ENCODE assay signal across 13 mouse cellular contexts in genomic region chr9:67877081-67877718, GRCm38 (mm10). TPM values are rescaled to one million over a fixed set of nuclear protein-coding genes. Genes with fewer than 3 reads are reported as not detected.
A peak's percentile ranks its signal among the peaks of the same experiment; 100 is the strongest.
DNase-seq lines count a peak whose midpoint lies in the region; ATAC-seq and TF ChIP-seq lines count a peak whose summit lies in the region.
"Had no signal": no experiment of that assay in that cellular context is flagged by ENCODE, and none has a peak within 500 bp of the region (broad histone marks: within the 10 kb centered on the region; RNA-seq: fewer than 3 reads in every experiment).

No protein-coding gene starts in this region.

- no peak overlapping the region for H3K4me3 ChIP-seq in limb, embryonic 14.5 days (replicated peaks; ENCODE audit: low read length)
- no peak overlapping the region for H3K4me3 ChIP-seq in hindbrain, embryonic 11.5 days (ENCODE audit: low read depth, low read length)
- H3K4me3 ChIP-seq: heart, embryonic 15.5 days had no signal

- no peak overlapping the region for H3K27ac ChIP-seq in limb, embryonic 14.5 days (replicated peaks; ENCODE audit: low read depth, low read length)
- H3K27ac ChIP-seq in hindbrain, embryonic 11.5 days (ENCODE audit: low read depth, low read length): no peak overlapping the region
- H3K27ac ChIP-seq: heart, embryonic 15.5 days had no signal

- H3K36me3 ChIP-seq in limb, embryonic 14.5 days (ENCODE audit: control insufficient read depth, insufficient read depth, low read length): peaks cover 4% of the 10 kb centered on the region; the same call in 1 of the 2 replicates
- H3K36me3 ChIP-seq in hindbrain, embryonic 11.5 days (ENCODE audit: control insufficient read depth, insufficient read depth, low read length): no peaks in the 10 kb centered on the region
- H3K36me3 ChIP-seq: heart, embryonic 15.5 days had no signal

- 0 out of 2 replicates have a peak, but pooled peaks cover 4% of the 10 kb centered on the region for H3K4me1 ChIP-seq in limb, embryonic 14.5 days (ENCODE audit: control insufficient read depth, insufficient read depth, low read length)
- H3K4me1 ChIP-seq in hindbrain, embryonic 11.5 days (replicated peaks; ENCODE audit: control insufficient read depth, insufficient read depth, low read length): no peaks in the 10 kb centered on the region
- H3K4me1 ChIP-seq: heart, embryonic 15.5 days had no signal

- H3K9ac ChIP-seq in limb, embryonic 14.5 days (ENCODE audit: low read depth, low read length, severe bottlenecking): no peak overlapping the region
- H3K9ac ChIP-seq in hindbrain, embryonic 11.5 days (ENCODE audit: low read depth, low read length): no peak overlapping the region
- H3K9ac ChIP-seq: forebrain, postnatal 0 days; heart, embryonic 15.5 days had no signal

- 33% methylated on average over 14 of the region's 14 CpGs for WGBS in limb, embryonic 14.5 days
- WGBS in hindbrain, embryonic 11.5 days: 83% methylated on average over 14 of the region's 14 CpGs

- peak; percentile 30 to 38 for DNase-seq in urinary bladder, adult 18-20 months (ENCODE audit: low spot score in 2 of 2)
- DNase-seq in urinary bladder, postnatal 10 days (ENCODE audit: low spot score): no peak
- peak; percentile 42 for DNase-seq in c-Kit-negative CD71-positive TER-119-positive erythroid progenitor cells, embryonic 14.5 days (ENCODE audit: low read depth, low spot score)
- DNase-seq in limb, embryonic 14.5 days (ENCODE audit: low spot score): no peak
- peak; percentile 33 to 48 for DNase-seq in urinary bladder, postnatal 36 days (ENCODE audit: low spot score in 2 of 2)
- no peak for DNase-seq in hindbrain, embryonic 11.5 days (ENCODE audit: low spot score)
- DNase-seq in cerebellum, postnatal 36 days: no peak
- DNase-seq in kidney, postnatal 25 days: no peak
- DNase-seq: cerebellum, postnatal 10 days; forebrain, postnatal 0 days had no signal

- H3K27me3 ChIP-seq in limb, embryonic 14.5 days (ENCODE audit: control insufficient read depth, insufficient read depth, low read length): no peaks in the 10 kb centered on the region
- no peaks in the 10 kb centered on the region for H3K27me3 ChIP-seq in hindbrain, embryonic 11.5 days (ENCODE audit: control insufficient read depth, insufficient read depth, low read length)
- H3K27me3 ChIP-seq: heart, embryonic 15.5 days had no signal

- no peak for TF ChIP-seq POLR2A in limb, embryonic 14.5 days (IDR thresholded peaks at IDR 0.05; ENCODE audit: borderline replicate concordance, extremely low read depth, insufficient read depth, insufficient read length)

- no peaks in the 10 kb centered on the region for H3K9me3 ChIP-seq in limb, embryonic 14.5 days (ENCODE audit: control insufficient read depth, low read length)
- no peaks in the 10 kb centered on the region for H3K9me3 ChIP-seq in hindbrain, embryonic 11.5 days (ENCODE audit: control insufficient read depth, low read length)
- H3K9me3 ChIP-seq: heart, embryonic 15.5 days had no signal

- no peak for ATAC-seq in limb, embryonic 14.5 days (ENCODE audit: low FRiP score, low read depth)
- no peak for ATAC-seq in hindbrain, embryonic 11.5 days (ENCODE audit: low FRiP score)
- ATAC-seq: forebrain, postnatal 0 days; intestine, embryonic 16.5 days had no signal

- 0 out of 2 replicates have a peak overlapping the region, but pooled peaks have one; percentile 8 for H3K4me2 ChIP-seq in limb, embryonic 14.5 days (replicated peaks; ENCODE audit: low read depth, low read length, severe bottlenecking)
- no peak overlapping the region for H3K4me2 ChIP-seq in hindbrain, embryonic 11.5 days (replicated peaks; ENCODE audit: low read depth, low read length)
- H3K4me2 ChIP-seq: heart, embryonic 15.5 days; midbrain, embryonic 11.5 days had no signal

RNA-seq across cellular contexts. Expression of gene Vps13c, which starts 37.0 kb away (rescaled TPM):
- 6.2 and 7.4 TPM in 2 replicates for polyA plus RNA-seq in limb, embryonic 14.5 days (2012; rRNA removed)
- polyA plus RNA-seq in limb, embryonic 14.5 days (2014; fragmentation: Nextera tagmentation; extraction: Ambion mirVana): 3.8 and 4.0 TPM in 2 replicates
- polyA plus RNA-seq in hindbrain, embryonic 11.5 days (2014; fragmentation: Nextera tagmentation; extraction: Ambion mirVana): 8.8 and 14.7 TPM in 2 replicates

RNA-seq across cellular contexts. Expression of gene C2cd4a, which starts 45.1 kb away (rescaled TPM):
- 1.3 and 2.9 TPM in 2 replicates for polyA plus RNA-seq in limb, embryonic 14.5 days (2012; rRNA removed)
- polyA plus RNA-seq in limb, embryonic 14.5 days (2014; fragmentation: Nextera tagmentation; extraction: Ambion mirVana): 0.80 and 1.0 TPM in 2 replicates
- not detected in 2 replicates for polyA plus RNA-seq in hindbrain, embryonic 11.5 days (2014; fragmentation: Nextera tagmentation; extraction: Ambion mirVana)
- polyA plus RNA-seq: midbrain, embryonic 11.5 days had no signal

Comparison
In these comparisons a context has a peak if more than half of its experiments do, and no peak if none do; other contexts are left out.
1. DNase-seq: peak in urinary bladder, adult 18-20 months (2 of 2), c-Kit-negative CD71-positive TER-119-positive erythroid progenitor cells, embryonic 14.5 days (single experiment) and urinary bladder, postnatal 36 days (2 of 2); none in urinary bladder, postnatal 10 days (single experiment), limb, embryonic 14.5 days (single experiment), hindbrain, embryonic 11.5 days (single experiment), cerebellum, postnatal 36 days (0 of 2) and kidney, postnatal 25 days (0 of 2).